In the genomic region with DNA sequence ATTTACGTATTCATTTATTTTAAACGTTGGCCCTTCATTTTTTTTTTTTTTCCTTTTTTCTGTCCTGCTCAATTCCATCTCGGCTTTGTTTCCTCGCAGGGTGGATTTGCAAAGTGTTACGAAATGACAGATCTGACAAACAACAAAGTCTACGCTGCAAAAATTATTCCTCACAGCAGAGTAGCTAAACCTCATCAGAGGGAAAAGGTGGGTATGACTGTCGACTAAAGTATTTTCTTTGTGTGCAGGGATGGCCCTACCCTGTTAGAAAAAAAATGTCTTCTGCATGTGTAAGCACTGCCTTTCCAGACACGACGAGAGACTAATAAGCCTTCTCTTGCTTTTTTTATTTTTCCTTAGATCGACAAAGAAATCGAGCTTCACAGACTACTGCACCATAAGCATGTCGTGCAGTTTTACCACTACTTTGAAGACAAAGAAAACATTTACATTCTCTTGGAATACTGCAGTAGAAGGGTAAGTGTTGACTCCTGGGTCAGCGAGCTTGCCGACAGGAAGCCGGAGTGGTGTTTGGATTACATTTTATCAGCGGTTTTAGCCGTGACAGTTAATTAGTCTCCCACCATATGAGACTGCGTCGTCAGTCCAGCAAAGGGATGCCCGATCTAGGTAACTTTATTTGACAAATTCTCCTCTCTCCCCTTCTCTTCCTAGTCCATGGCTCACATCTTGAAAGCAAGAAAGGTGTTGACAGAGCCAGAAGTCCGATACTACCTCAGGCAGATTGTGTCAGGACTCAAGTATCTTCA, we compare ENCODE assay signal across 8 mouse cellular contexts. TPM values are rescaled to one million over a fixed set of nuclear protein-coding genes. Genes with fewer than 3 reads are reported as not detected.
DNase-seq lines count a peak whose midpoint lies in the region; ATAC-seq and TF ChIP-seq lines count a peak whose summit lies in the region.

No protein-coding gene starts in this region.

- peak; percentile 41 for DNase-seq in hindbrain, postnatal 0 days (ENCODE audit: low spot score)
- DNase-seq in lung, postnatal 14 days: peak; percentile 16
- no peak for DNase-seq in frontal cortex, postnatal 10 days (ENCODE audit: low spot score in 2 of 2)
- DNase-seq in left cerebral cortex, adult 18-20 months (ENCODE audit: low spot score in 2 of 2): no peak
- no peak for DNase-seq in urinary bladder, adult 2 months (ENCODE audit: low spot score)

- TF ChIP-seq CTCF in hindbrain, postnatal 0 days (IDR thresholded peaks at IDR 0.05; ENCODE audit: low read depth): no peak

- H3K4me2 ChIP-seq in embryonic facial prominence, embryonic 12.5 days (replicated peaks): peak overlapping the region; percentile 91
- H3K4me2 ChIP-seq in hindbrain, postnatal 0 days (ENCODE audit: low read depth, low read length): peak overlapping the region; percentile 98

- no peaks in the 10 kb centered on the region; the same call in 1 of the 2 replicates for H3K36me3 ChIP-seq in erythroblast, embryonic 14.5 days (ENCODE audit: control insufficient read depth)
- peaks cover 36% of the 10 kb centered on the region for H3K36me3 ChIP-seq in embryonic facial prominence, embryonic 12.5 days
- H3K36me3 ChIP-seq in hindbrain, postnatal 0 days (ENCODE audit: insufficient read depth, low read length): peaks cover 32% of the 10 kb centered on the region

- WGBS in embryonic facial prominence, embryonic 12.5 days: 6% methylated on average over 21 of the region's 21 CpGs
- WGBS in hindbrain, postnatal 0 days: 11% methylated on average over 21 of the region's 21 CpGs

- H3K4me1 ChIP-seq in erythroblast, embryonic 14.5 days (ENCODE audit: control insufficient read depth): peaks cover 13% of the 10 kb centered on the region
- peaks cover 12% of the 10 kb centered on the region for H3K4me1 ChIP-seq in embryonic facial prominence, embryonic 12.5 days
- H3K4me1 ChIP-seq in hindbrain, postnatal 0 days (ENCODE audit: insufficient read depth, low read length): no peaks in the 10 kb centered on the region

- no peak for ATAC-seq in erythroblast, adult 5-6 weeks (replicated peaks; ENCODE audit: low FRiP score, poor library complexity, severe bottlenecking)
- no peak for ATAC-seq in embryonic facial prominence, embryonic 12.5 days (ENCODE audit: insufficient number of reproducible peaks, insufficient read depth, low FRiP score, low TSS enrichment)
- ATAC-seq in hindbrain, postnatal 0 days: no peak

- H3K9ac ChIP-seq in embryonic facial prominence, embryonic 12.5 days: peak overlapping the region; percentile 94
- H3K9ac ChIP-seq in hindbrain, postnatal 0 days (replicated peaks; ENCODE audit: low read length): peak overlapping the region; percentile 95

- H3K4me3 ChIP-seq in erythroblast, embryonic 14.5 days (replicated peaks): peak overlapping the region; percentile 16
- H3K4me3 ChIP-seq in embryonic facial prominence, embryonic 12.5 days: peak overlapping the region; percentile 86
- H3K4me3 ChIP-seq in hindbrain, postnatal 0 days (ENCODE audit: low read length): peak overlapping the region; percentile 76

- H3K27me3 ChIP-seq in erythroblast, embryonic 14.5 days (ENCODE audit: control insufficient read depth): peaks cover 40% of the 10 kb centered on the region
- no peaks in the 10 kb centered on the region for H3K27me3 ChIP-seq in embryonic facial prominence, embryonic 12.5 days
- no peaks in the 10 kb centered on the region for H3K27me3 ChIP-seq in hindbrain, postnatal 0 days (ENCODE audit: insufficient read depth, low read length)

- H3K27ac ChIP-seq in embryonic facial prominence, embryonic 12.5 days: peak overlapping the region; percentile 91
- H3K27ac ChIP-seq in hindbrain, postnatal 0 days: peak overlapping the region; percentile 93

- H3K9me3 ChIP-seq in erythroblast, embryonic 14.5 days (ENCODE audit: control insufficient read depth, low read length): peaks cover 2% of the 10 kb centered on the region; the same call in 1 of the 2 replicates
- H3K9me3 ChIP-seq in embryonic facial prominence, embryonic 12.5 days: 0 out of 2 replicates have a peak, but pooled peaks cover 5% of the 10 kb centered on the region
- H3K9me3 ChIP-seq in hindbrain, postnatal 0 days (ENCODE audit: low read length): no peaks in the 10 kb centered on the region

RNA-seq across cellular contexts. Expression of gene Plk2, which starts 1.3 kb away (rescaled TPM):
- 0.05 TPM in 1 of 2 replicates, not detected in the other for polyA plus RNA-seq in erythroblast, embryonic 14.5 days (2012)
- 0.38 TPM in 1 of 2 replicates, not detected in the other for total RNA-seq in erythroblast, adult 5-6 weeks (2015; ENCODE audit: low replicate concordance)
- total RNA-seq in erythroblast, adult 5-6 weeks (2017; ENCODE audit: low replicate concordance): 0.17 and 2.9 TPM in 2 replicates
- 201 and 223 TPM in 2 replicates for polyA plus RNA-seq in embryonic facial prominence, embryonic 12.5 days (2016; fragmentation: Nextera tagmentation; extraction: Ambion mirVana)
- 81.9 and 89.7 TPM in 2 replicates for total RNA-seq in hindbrain, postnatal 0 days (2014; rRNA removed)
- polyA plus RNA-seq in hindbrain, postnatal 0 days (2015; fragmentation: Nextera tagmentation; extraction: Ambion mirVana): 79.2 and 86.2 TPM in 2 replicates
- total RNA-seq in left cerebral cortex, adult 18-20 months (2021): 100 to 1,000 TPM; 272 to 280 TPM
- 27.9 and 28.3 TPM in 2 replicates for polyA plus RNA-seq in urinary bladder, adult 2 months (2012; rRNA removed)

RNA-seq across cellular contexts. Expression of gene Gapt, which starts 39.1 kb away (rescaled TPM):
- polyA plus RNA-seq in erythroblast, embryonic 14.5 days (2012): not detected in 2 replicates
- 38.7 and 44.4 TPM in 2 replicates for total RNA-seq in erythroblast, adult 5-6 weeks (2015; ENCODE audit: low replicate concordance)
- 4.0 and 7.3 TPM in 2 replicates for total RNA-seq in erythroblast, adult 5-6 weeks (2017; ENCODE audit: low replicate concordance)
- 0.15 and 0.25 TPM in 2 replicates for polyA plus RNA-seq in embryonic facial prominence, embryonic 12.5 days (2016; fragmentation: Nextera tagmentation; extraction: Ambion mirVana)
- total RNA-seq in hindbrain, postnatal 0 days (2014; rRNA removed): not detected in 2 replicates
- polyA plus RNA-seq in hindbrain, postnatal 0 days (2015; fragmentation: Nextera tagmentation; extraction: Ambion mirVana): 0.06 TPM in 1 of 2 replicates, not detected in the other
- total RNA-seq in left cerebral cortex, adult 18-20 months (2021): not detected
- 0.83 and 1.1 TPM in 2 replicates for polyA plus RNA-seq in urinary bladder, adult 2 months (2012; rRNA removed)

Comparison
In these comparisons a context has a peak if more than half of its experiments do, and no peak if none do; other contexts are left out.
1. H3K4me3 ChIP-seq: peak in every context shown above with its lines; median percentile 86 in embryonic facial prominence, embryonic 12.5 days; 76 in hindbrain, postnatal 0 days; 16 in erythroblast, embryonic 14.5 days.
2. DNase-seq: peak in hindbrain, postnatal 0 days (single experiment) and lung, postnatal 14 days (single experiment); none in frontal cortex, postnatal 10 days (0 of 2), left cerebral cortex, adult 18-20 months (0 of 2) and urinary bladder, adult 2 months (single experiment).
3. RNA of gene Plk2, which starts 1.3 kb away (polyA plus RNA-seq): 201 to 223 TPM in embryonic facial prominence, embryonic 12.5 days, 79.2 to 86.2 TPM in hindbrain, postnatal 0 days and 27.9 to 28.3 TPM in urinary bladder, adult 2 months; 0.05 TPM in erythroblast, embryonic 14.5 days; every median in the first group is over 10 times any median in the second.